Comparison of ENCODE assay signal across 28 mouse cellular contexts in genomic region chr13:56084146-56084905, GRCm38 (mm10). TPM values are rescaled to one million over a fixed set of nuclear protein-coding genes. Genes with fewer than 3 reads are reported as not detected.
DNase-seq lines count a peak whose midpoint lies in the region; ATAC-seq and TF ChIP-seq lines count a peak whose summit lies in the region.
"Had no signal": no experiment of that assay in that cellular context is flagged by ENCODE, and none has a peak within 500 bp of the region (broad histone marks: within the 10 kb centered on the region; RNA-seq: fewer than 3 reads in every experiment).

No protein-coding gene starts in this region.

- H3K4me2 ChIP-seq in midbrain, embryonic 16.5 days (ENCODE audit: low read length) = no peak overlapping the region
- H3K4me2 ChIP-seq in midbrain, embryonic 15.5 days = no peak overlapping the region
- H3K4me2 ChIP-seq: forebrain, embryonic 13.5 days; intestine, embryonic 15.5 days; limb, embryonic 13.5 days; liver, embryonic 11.5 days; neural tube, embryonic 13.5 days had no signal

- H3K9me3 ChIP-seq in midbrain, embryonic 16.5 days (replicated peaks; ENCODE audit: control insufficient read depth, low read length, poor library complexity, severe bottlenecking) = no peaks in the 10 kb centered on the region
- H3K9me3 ChIP-seq in midbrain, embryonic 15.5 days = no peaks in the 10 kb centered on the region
- H3K9me3 ChIP-seq: forebrain, embryonic 13.5 days; intestine, embryonic 15.5 days; limb, embryonic 13.5 days; midbrain, embryonic 10.5 days; neural tube, embryonic 13.5 days had no signal

- TF ChIP-seq EP300 in heart, adult 2 months (IDR thresholded peaks at IDR 0.05; ENCODE audit: insufficient read depth, low read depth, low read length) = no peak

- H3K4me3 ChIP-seq in heart, adult 2 months = no peak overlapping the region
- no peak overlapping the region for H3K4me3 ChIP-seq in midbrain, embryonic 16.5 days (ENCODE audit: low read depth, low read length)
- no peak overlapping the region for H3K4me3 ChIP-seq in midbrain, embryonic 15.5 days
- H3K4me3 ChIP-seq: forebrain, embryonic 13.5 days; intestine, embryonic 15.5 days; limb, embryonic 13.5 days; midbrain, embryonic 10.5 days; myocyte; neural tube, embryonic 13.5 days had no signal

- no peaks in the 10 kb centered on the region for H3K27me3 ChIP-seq in heart, adult 2 months (ENCODE audit: control insufficient read depth, insufficient read depth, low read length)
- H3K27me3 ChIP-seq in midbrain, embryonic 16.5 days (ENCODE audit: control insufficient read depth, insufficient read depth, low read depth, low read length) = no peaks in the 10 kb centered on the region
- no peaks in the 10 kb centered on the region for H3K27me3 ChIP-seq in midbrain, embryonic 15.5 days (replicated peaks)
- H3K27me3 ChIP-seq: forebrain, embryonic 13.5 days; intestine, embryonic 15.5 days; limb, embryonic 13.5 days; neural tube, embryonic 13.5 days; Patski had no signal

- 83% methylated on average over 20 of the region's 20 CpGs for WGBS in heart, adult 2 months
- 94% methylated on average over 20 of the region's 20 CpGs for WGBS in midbrain, embryonic 16.5 days
- 90% methylated on average over 20 of the region's 20 CpGs for WGBS in midbrain, embryonic 15.5 days

- peaks cover 7% of the 10 kb centered on the region; the same call in 1 of the 2 replicates for H3K4me1 ChIP-seq in heart, adult 2 months (ENCODE audit: control insufficient read depth, insufficient read depth, low read length)
- no peaks in the 10 kb centered on the region for H3K4me1 ChIP-seq in midbrain, embryonic 16.5 days (ENCODE audit: control insufficient read depth, insufficient read depth, low read length)
- no peaks in the 10 kb centered on the region for H3K4me1 ChIP-seq in midbrain, embryonic 15.5 days
- H3K4me1 ChIP-seq: midbrain, embryonic 10.5 days had no signal

- H3K9ac ChIP-seq in heart, adult 2 months (ENCODE audit: low read depth, low read length) = no peak overlapping the region
- 0 out of 2 replicates have a peak overlapping the region, but pooled peaks have one; percentile 10 for H3K9ac ChIP-seq in midbrain, embryonic 16.5 days (ENCODE audit: low read depth, low read length)
- H3K9ac ChIP-seq in midbrain, embryonic 15.5 days = no peak overlapping the region
- H3K9ac ChIP-seq: forebrain, embryonic 13.5 days; intestine, embryonic 15.5 days; limb, embryonic 13.5 days; neural tube, embryonic 13.5 days had no signal

- no peak overlapping the region for H3K27ac ChIP-seq in heart, adult 2 months
- no peak overlapping the region for H3K27ac ChIP-seq in midbrain, embryonic 16.5 days (ENCODE audit: low read length)
- H3K27ac ChIP-seq in midbrain, embryonic 15.5 days = no peak overlapping the region
- H3K27ac ChIP-seq: forebrain, embryonic 13.5 days; intestine, embryonic 15.5 days; limb, embryonic 13.5 days; macrophage; midbrain, embryonic 10.5 days; neural tube, embryonic 13.5 days; stomach, postnatal 0 days had no signal

- peak in 1 of 2 experiments; percentile 49 for DNase-seq in heart, adult 2 months
- no peak for DNase-seq in heart, postnatal 25 days (ENCODE audit: low spot score)
- DNase-seq in lung, postnatal 36 days = peak; percentile 74
- DNase-seq in layer of hippocampus, adult 9-11 months = no peak
- DNase-seq: adrenal gland, postnatal 10 days; cerebellum, adult 11 months; cerebellum, adult 9-10 months; cerebellum, postnatal 36 days; gastrocnemius, postnatal 10 days; kidney, adult 2 months; kidney, postnatal 4 days; right cerebral cortex, postnatal 4 days; thymus, adult 18-20 months; thymus, postnatal 36 days had no signal

- TF ChIP-seq CTCF in heart, adult 2 months (IDR thresholded peaks at IDR 0.05) = peak; percentile 34

- ATAC-seq in midbrain, embryonic 16.5 days = no peak
- no peak for ATAC-seq in midbrain, embryonic 15.5 days (replicated peaks)
- ATAC-seq in cerebellum, adult (ENCODE audit: insufficient number of reproducible peaks, low FRiP score, low TSS enrichment) = no peak
- ATAC-seq: forebrain, embryonic 13.5 days; hindbrain, embryonic 16.5 days; intestine, embryonic 15.5 days; Patski had no signal

- TF ChIP-seq POLR2A in heart, adult 2 months (IDR thresholded peaks at IDR 0.05; ENCODE audit: insufficient read depth, low read depth, low read length) = no peak

- no peaks in the 10 kb centered on the region for H3K79me2 ChIP-seq in heart, adult 2 months (replicated peaks; ENCODE audit: control insufficient read depth, insufficient read depth, low read length)

- H3K36me3 ChIP-seq in heart, adult 2 months (ENCODE audit: control insufficient read depth, insufficient read depth, low read length) = no peaks in the 10 kb centered on the region
- H3K36me3 ChIP-seq in midbrain, embryonic 16.5 days (ENCODE audit: control insufficient read depth, insufficient read depth, low read length) = peaks cover 27% of the 10 kb centered on the region
- peaks cover 25% of the 10 kb centered on the region; the same call in 1 of the 2 replicates for H3K36me3 ChIP-seq in midbrain, embryonic 15.5 days (replicated peaks)

- intact Hi-C loops in heart, adult 2 months (cut with DNase I) = loop anchor here (10.0 kb wide), 1 partner anchor 50 kb away; the partner anchor contains the start of gene H2afy
- intact Hi-C loops in heart, postnatal 25 days (cut with DNase I) = no loop called here

RNA-seq across cellular contexts. Expression of gene H2afy, which starts 51.8 kb away (rescaled TPM):
- 10 to 100 TPM; 43.3 to 49.6 TPM for total RNA-seq in heart, adult 2 months (2021)
- polyA plus RNA-seq in heart, adult 2 months (2012; rRNA removed) = 34.9 and 39.4 TPM in 2 replicates
- total RNA-seq in heart, postnatal 25 days (2021) = 10 to 100 TPM; 50.9 to 53.9 TPM
- polyA plus RNA-seq in midbrain, embryonic 16.5 days (2015; fragmentation: Nextera tagmentation; extraction: Ambion mirVana) = 243 and 285 TPM in 2 replicates
- 291 and 299 TPM in 2 replicates for polyA plus RNA-seq in midbrain, embryonic 15.5 days (2015; fragmentation: Nextera tagmentation; extraction: Ambion mirVana)
